Mouse (Mus musculus) WW6 (cell line): ENCODE data around the gene 1700080O16Rik.

Source experiments
- DNase-seq: peaks from one replicate; pipeline ENCODE4 v3.0.0-alpha.2; 2013; ENCODE audit warnings: low read depth, low spot score

Gene 1700080O16Rik

GRCm38 (mm10) chrX:51972672-51973071 is at the start of gene 1700080O16Rik:
TSS of gene 1700080O16Rik (minus strand) at chrX:51972772.
- no peak for DNase-seq

GRCm38 (mm10) chrX:52017660-52018059 is 45.1 kb upstream of the 1700080O16Rik start:
- no peak for DNase-seq

DNA sequence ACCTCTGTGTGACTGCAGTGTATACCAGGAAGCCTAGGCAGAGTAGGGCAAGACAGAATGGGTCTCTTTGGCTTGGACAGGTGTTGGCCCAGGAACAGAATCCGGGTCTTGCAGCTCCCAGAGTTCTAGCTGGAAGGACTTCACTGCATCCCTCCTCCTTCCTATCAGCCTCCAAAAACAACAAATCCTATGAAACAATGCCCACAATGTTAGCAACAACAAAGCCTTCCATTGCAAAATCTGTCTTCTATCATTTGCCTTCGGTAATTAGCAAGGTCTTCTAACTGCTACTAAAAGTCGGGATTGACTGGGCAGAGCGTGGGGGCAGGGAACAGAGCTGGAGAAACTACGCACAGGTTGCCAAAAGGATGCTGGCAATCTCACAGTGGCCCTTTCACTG is 27.5 kb upstream of the 1700080O16Rik start:
- no peak for DNase-seq

DNA sequence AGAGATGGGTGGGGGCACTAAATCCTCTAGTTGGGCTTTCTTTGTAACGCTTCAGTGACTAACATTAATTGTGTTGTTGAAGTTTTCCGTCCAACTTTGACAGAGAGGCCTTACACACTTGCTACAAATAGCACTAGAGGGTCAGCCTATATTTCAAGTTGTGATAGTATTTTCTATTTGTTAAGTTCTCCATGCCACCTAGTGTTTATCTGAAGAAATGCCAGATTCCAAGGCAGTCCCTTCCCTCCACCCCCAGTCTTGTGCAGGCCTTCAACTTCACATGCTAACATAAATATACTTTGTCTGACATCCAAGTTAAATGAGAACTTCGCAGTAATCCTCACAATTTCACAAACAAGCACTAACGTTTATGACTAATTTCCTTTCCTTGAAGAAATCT is 26.9 kb upstream of the 1700080O16Rik start:
- no peak for DNase-seq

DNA sequence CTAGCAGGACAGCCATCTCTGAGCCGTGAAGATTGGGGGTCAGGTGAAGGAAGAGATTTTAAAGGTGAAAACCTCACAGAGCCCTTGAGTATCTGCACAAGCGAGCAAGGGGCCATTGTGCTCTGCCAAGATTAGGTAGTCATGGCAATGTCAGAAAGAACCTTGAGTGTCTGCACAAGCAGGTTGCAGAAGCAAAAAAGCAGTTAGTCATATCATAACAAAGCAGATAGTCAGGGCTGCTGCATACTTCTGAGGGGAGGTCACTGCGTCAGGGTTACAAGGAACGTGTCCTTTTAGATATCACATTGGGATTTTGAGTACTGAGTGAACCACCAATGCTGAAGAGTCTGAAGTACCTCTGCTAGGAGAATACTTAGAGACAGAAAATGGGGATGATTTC is 3.8 kb upstream of the 1700080O16Rik start:
- no peak for DNase-seq

DNA sequence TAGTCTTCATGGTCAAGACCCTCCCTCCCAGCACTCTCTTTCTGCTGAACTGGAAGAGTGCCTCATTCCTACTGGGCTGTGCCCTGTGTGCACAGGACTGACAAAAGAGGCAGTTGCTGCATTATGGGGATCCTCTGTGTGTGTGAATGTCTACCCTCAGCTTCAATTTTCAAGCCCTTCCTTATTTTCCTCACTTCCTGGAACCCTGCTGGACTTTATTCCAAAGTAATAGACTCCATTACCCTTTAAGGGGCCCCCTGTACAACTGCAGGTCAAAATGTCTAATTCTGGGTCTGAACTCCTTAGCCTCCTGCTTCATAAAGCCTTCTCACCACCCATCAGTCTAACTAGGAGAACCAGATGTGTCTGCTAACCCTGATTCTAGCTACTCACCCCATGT is 2.0 kb upstream of the 1700080O16Rik start:
- DNase-seq = no peak

- DNase-seq = no peak
These were observed 24.5 kb downstream of the 1700080O16Rik start for GRCm38 (mm10) chrX:51948071-51948470.

DNA sequence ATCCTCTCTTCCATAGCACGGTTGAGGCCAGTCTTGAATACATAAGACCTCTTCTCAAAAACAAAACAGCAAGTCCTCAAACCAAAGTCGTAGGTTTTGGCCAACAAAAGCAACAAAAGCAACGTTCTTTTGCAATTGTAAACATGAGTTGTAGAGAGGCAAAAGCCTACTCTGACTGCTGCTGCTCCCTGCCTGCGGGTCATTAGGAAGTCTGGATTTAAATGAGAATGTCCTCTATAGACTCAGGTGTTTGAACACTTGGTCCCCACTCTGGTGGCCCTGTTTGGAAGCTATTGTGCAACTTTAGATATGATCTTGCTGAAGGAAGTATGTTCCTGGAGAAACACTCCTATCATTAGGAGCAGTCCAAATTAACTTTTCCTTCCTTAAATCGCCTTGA is 34.5 kb downstream of the 1700080O16Rik start:
- no peak for DNase-seq

GRCm38 (mm10) chrX:51919091-51919490 is 53.5 kb downstream of the 1700080O16Rik start:
- DNase-seq = no peak
